31 mouse cellular contexts compared by ENCODE assay signal in genomic region chr14:44384233-44384632, GRCm38 (mm10). TPM values are rescaled to one million over a fixed set of nuclear protein-coding genes. Genes with fewer than 3 reads are reported as not detected.
"Had no signal": no experiment of that assay in that cellular context is flagged by ENCODE, and none has a peak within 500 bp of the region (broad histone marks: within the 10 kb centered on the region; RNA-seq: fewer than 3 reads in every experiment).

No protein-coding gene starts in this region.

RNA-seq across cellular contexts. Expression of gene Gm8229, which starts 19.1 kb away (rescaled TPM):
- total RNA-seq: common myeloid progenitor, adult 5-6 weeks; forebrain, postnatal 0 days; gastrocnemius, adult 18-20 months; gastrocnemius, adult 2 months; gastrocnemius, adult 8-10 months; gastrocnemius, postnatal 10 days; gastrocnemius, postnatal 14 days; gastrocnemius, postnatal 25 days; gastrocnemius, postnatal 36 days; gastrocnemius, postnatal 4 days; granulocyte monocyte progenitor cell, adult 5-6 weeks; heart, adult 18-20 months; heart, adult 2 months; heart, adult 8-10 months had no signal
- polyA plus RNA-seq: cortical plate, adult 2 months; embryonic facial prominence, embryonic 10.5 days; embryonic facial prominence, embryonic 11.5 days; embryonic facial prominence, embryonic 12.5 days; embryonic facial prominence, embryonic 13.5 days; embryonic facial prominence, embryonic 14.5 days; embryonic facial prominence, embryonic 15.5 days; erythroblast, embryonic 14.5 days; forebrain, embryonic 10.5 days; forebrain, embryonic 11.5 days; forebrain, embryonic 12.5 days; forebrain, embryonic 13.5 days; forebrain, embryonic 14.5 days; forebrain, embryonic 15.5 days; forebrain, embryonic 16.5 days; forebrain, postnatal 0 days; frontal cortex, adult 2 months; gonadal fat pad, adult 2 months; heart, adult 2 months had no signal

RNA-seq across cellular contexts. Expression of gene Gm3371, which starts 26.3 kb away (rescaled TPM):
- total RNA-seq: common myeloid progenitor, adult 5-6 weeks; forebrain, postnatal 0 days; gastrocnemius, adult 18-20 months; gastrocnemius, adult 2 months; gastrocnemius, adult 8-10 months; gastrocnemius, postnatal 10 days; gastrocnemius, postnatal 14 days; gastrocnemius, postnatal 25 days; gastrocnemius, postnatal 36 days; gastrocnemius, postnatal 4 days; granulocyte monocyte progenitor cell, adult 5-6 weeks; heart, adult 18-20 months; heart, adult 2 months; heart, adult 8-10 months had no signal
- polyA plus RNA-seq: cortical plate, adult 2 months; embryonic facial prominence, embryonic 10.5 days; embryonic facial prominence, embryonic 11.5 days; embryonic facial prominence, embryonic 12.5 days; embryonic facial prominence, embryonic 13.5 days; embryonic facial prominence, embryonic 14.5 days; embryonic facial prominence, embryonic 15.5 days; erythroblast, embryonic 14.5 days; forebrain, embryonic 10.5 days; forebrain, embryonic 11.5 days; forebrain, embryonic 12.5 days; forebrain, embryonic 13.5 days; forebrain, embryonic 14.5 days; forebrain, embryonic 15.5 days; forebrain, embryonic 16.5 days; forebrain, postnatal 0 days; frontal cortex, adult 2 months; gonadal fat pad, adult 2 months; heart, adult 2 months had no signal

RNA-seq across cellular contexts. Expression of gene Gm5930, which starts 45.8 kb away (rescaled TPM):
- total RNA-seq: common myeloid progenitor, adult 5-6 weeks; forebrain, postnatal 0 days; gastrocnemius, adult 18-20 months; gastrocnemius, adult 2 months; gastrocnemius, adult 8-10 months; gastrocnemius, postnatal 10 days; gastrocnemius, postnatal 14 days; gastrocnemius, postnatal 25 days; gastrocnemius, postnatal 36 days; gastrocnemius, postnatal 4 days; granulocyte monocyte progenitor cell, adult 5-6 weeks; heart, adult 18-20 months; heart, adult 2 months; heart, adult 8-10 months had no signal
- polyA plus RNA-seq: cortical plate, adult 2 months; embryonic facial prominence, embryonic 10.5 days; embryonic facial prominence, embryonic 11.5 days; embryonic facial prominence, embryonic 12.5 days; embryonic facial prominence, embryonic 13.5 days; embryonic facial prominence, embryonic 14.5 days; embryonic facial prominence, embryonic 15.5 days; erythroblast, embryonic 14.5 days; forebrain, embryonic 10.5 days; forebrain, embryonic 11.5 days; forebrain, embryonic 12.5 days; forebrain, embryonic 13.5 days; forebrain, embryonic 14.5 days; forebrain, embryonic 15.5 days; forebrain, embryonic 16.5 days; forebrain, postnatal 0 days; frontal cortex, adult 2 months; gonadal fat pad, adult 2 months; heart, adult 2 months had no signal

RNA-seq across cellular contexts. Expression of gene Gm8232, which starts 49.2 kb away (rescaled TPM):
- total RNA-seq: common myeloid progenitor, adult 5-6 weeks; forebrain, postnatal 0 days; gastrocnemius, adult 18-20 months; gastrocnemius, adult 2 months; gastrocnemius, adult 8-10 months; gastrocnemius, postnatal 10 days; gastrocnemius, postnatal 14 days; gastrocnemius, postnatal 25 days; gastrocnemius, postnatal 36 days; gastrocnemius, postnatal 4 days; granulocyte monocyte progenitor cell, adult 5-6 weeks; heart, adult 18-20 months; heart, adult 2 months; heart, adult 8-10 months had no signal
- polyA plus RNA-seq: cortical plate, adult 2 months; embryonic facial prominence, embryonic 10.5 days; embryonic facial prominence, embryonic 11.5 days; embryonic facial prominence, embryonic 12.5 days; embryonic facial prominence, embryonic 13.5 days; embryonic facial prominence, embryonic 14.5 days; embryonic facial prominence, embryonic 15.5 days; erythroblast, embryonic 14.5 days; forebrain, embryonic 10.5 days; forebrain, embryonic 11.5 days; forebrain, embryonic 12.5 days; forebrain, embryonic 13.5 days; forebrain, embryonic 14.5 days; forebrain, embryonic 15.5 days; forebrain, embryonic 16.5 days; forebrain, postnatal 0 days; frontal cortex, adult 2 months; gonadal fat pad, adult 2 months; heart, adult 2 months had no signal
